Mouse (Mus musculus): ENCODE results near the gene Ergic1. TPM values are rescaled to one million over a fixed set of nuclear protein-coding genes. Genes with fewer than 3 reads are reported as not detected.

Gene Ergic1
- polyA plus RNA-seq, 1 experiment from 2014 or later, result 48.6 TPM

- Histone ChIP-seq H3K4me3 (ENCODE audit: low read depth, low read length) (no peak overlapping the region), H3K9me3 (ENCODE audit: control insufficient read depth) (no peaks in the 10 kb centered on the region), H3K9ac (ENCODE audit: low read depth, low read length) (no peak overlapping the region), H3K27me3 (replicated peaks; ENCODE audit: control insufficient read depth, insufficient read depth, low read length) (no peaks in the 10 kb centered on the region), H3K27ac (ENCODE audit: low read depth, low read length) (no peak overlapping the region), H3K36me3 (ENCODE audit: control insufficient read depth, insufficient read depth) (peaks cover 13% of the 10 kb centered on the region), H3K4me2 (replicated peaks; ENCODE audit: low read depth) (no peak overlapping the region), H3K4me1 (replicated peaks; ENCODE audit: control insufficient read depth, insufficient read depth, low read length) (peaks cover 7% of the 10 kb centered on the region; the same call in 1 of the 2 replicates)
- 84% methylated on average over 6 of the region's 6 CpGs for WGBS
- no peak for TF ChIP-seq CTCF (IDR thresholded peaks at IDR 0.05; ENCODE audit: low read depth)
- ATAC-seq, result no peak
Observed at GRCm38 (mm10) chr17:26614286-26614685, 53.0 kb downstream of the Ergic1 start.

DNA sequence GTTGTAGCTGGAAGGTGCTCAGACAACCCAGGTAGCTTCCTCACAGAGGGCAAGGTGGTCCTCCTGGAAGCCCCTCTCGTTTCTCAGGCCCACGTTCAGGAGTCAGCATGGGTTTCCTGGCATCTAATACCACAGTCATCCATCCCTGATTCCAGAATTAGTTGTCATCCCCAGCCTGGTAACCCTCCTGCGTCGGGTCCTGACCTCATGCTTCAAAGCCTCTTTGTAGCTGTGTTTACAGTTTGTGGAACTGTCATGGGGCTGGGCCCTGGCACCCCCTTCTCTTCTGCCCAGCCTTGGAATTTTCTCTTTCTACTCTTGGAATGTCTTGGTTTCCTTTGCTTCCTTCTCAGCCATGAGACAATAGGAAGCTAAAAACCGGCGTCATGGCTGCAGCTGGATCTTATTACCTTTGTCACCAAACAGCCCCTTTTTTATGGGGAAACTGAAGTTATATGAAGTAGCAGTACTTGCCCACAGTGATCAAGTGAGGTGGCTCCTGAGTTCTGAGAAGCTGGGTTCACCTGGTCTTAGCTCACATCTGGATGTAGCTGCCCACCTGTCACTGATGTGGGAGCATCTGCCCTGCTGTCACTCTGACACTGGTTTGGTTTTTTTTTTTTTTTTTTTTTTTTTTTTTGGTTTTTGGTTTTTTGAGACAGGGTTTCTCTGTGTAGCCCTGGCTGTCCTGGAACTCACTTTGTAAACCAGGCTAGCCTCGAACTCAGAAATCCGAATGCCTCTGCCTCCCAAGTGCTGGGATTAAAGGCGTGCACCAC is 53.6 kb downstream of the Ergic1 start:
- H3K4me2 ChIP-seq (replicated peaks; ENCODE audit: low read depth), result no peak overlapping the region
- ATAC-seq, result no peak
- 76% methylated on average over 9 of the region's 9 CpGs for WGBS
- no peaks in the 10 kb centered on the region for H3K27me3 ChIP-seq (replicated peaks; ENCODE audit: control insufficient read depth, insufficient read depth, low read length)
- H3K36me3 ChIP-seq (ENCODE audit: control insufficient read depth, insufficient read depth), result peaks cover 8% of the 10 kb centered on the region; the same call in 1 of the 2 replicates
- no peak overlapping the region for H3K9ac ChIP-seq (ENCODE audit: low read depth, low read length)
- H3K9me3 ChIP-seq (ENCODE audit: control insufficient read depth), result no peaks in the 10 kb centered on the region
- H3K27ac ChIP-seq (ENCODE audit: low read depth, low read length), result peak overlapping the region; percentile 28; the same call in 1 of the 2 replicates
- no peak overlapping the region for H3K4me3 ChIP-seq (ENCODE audit: low read depth, low read length)
- TF ChIP-seq CTCF (IDR thresholded peaks at IDR 0.05; ENCODE audit: low read depth), result no peak
- H3K4me1 ChIP-seq (replicated peaks; ENCODE audit: control insufficient read depth, insufficient read depth, low read length), result peaks cover 7% of the 10 kb centered on the region; the same call in 1 of the 2 replicates

- 42% methylated on average over 2 of the region's 2 CpGs for WGBS
- peaks cover 7% of the 10 kb centered on the region; the same call in 1 of the 2 replicates for H3K36me3 ChIP-seq (ENCODE audit: control insufficient read depth, insufficient read depth)
- no peaks in the 10 kb centered on the region for H3K9me3 ChIP-seq (ENCODE audit: control insufficient read depth)
- no peak overlapping the region for H3K9ac ChIP-seq (ENCODE audit: low read depth, low read length)
- peak overlapping the region; percentile 82 for H3K27ac ChIP-seq (ENCODE audit: low read depth, low read length)
- peak; percentile 99 for ATAC-seq
- H3K4me2 ChIP-seq (replicated peaks; ENCODE audit: low read depth), result no peak overlapping the region
- peaks cover 7% of the 10 kb centered on the region; the same call in 1 of the 2 replicates for H3K4me1 ChIP-seq (replicated peaks; ENCODE audit: control insufficient read depth, insufficient read depth, low read length)
- H3K27me3 ChIP-seq (replicated peaks; ENCODE audit: control insufficient read depth, insufficient read depth, low read length), result no peaks in the 10 kb centered on the region
- TF ChIP-seq CTCF (IDR thresholded peaks at IDR 0.05; ENCODE audit: low read depth), result no peak
- H3K4me3 ChIP-seq (ENCODE audit: low read depth, low read length), result no peak overlapping the region
Observed at GRCm38 (mm10) chr17:26616696-26617095, 55.4 kb downstream of the Ergic1 start.

GRCm38 (mm10) chr17:26618498-26618897 is 57.2 kb downstream of the Ergic1 start:
- H3K4me1 ChIP-seq (replicated peaks; ENCODE audit: control insufficient read depth, insufficient read depth, low read length), result peaks cover 7% of the 10 kb centered on the region; the same call in 1 of the 2 replicates
- no peak overlapping the region for H3K4me2 ChIP-seq (replicated peaks; ENCODE audit: low read depth)
- no peak for ATAC-seq
- WGBS, result 71% methylated on average over 5 of the region's 5 CpGs
- no peaks in the 10 kb centered on the region for H3K27me3 ChIP-seq (replicated peaks; ENCODE audit: control insufficient read depth, insufficient read depth, low read length)
- no peak overlapping the region for H3K4me3 ChIP-seq (ENCODE audit: low read depth, low read length)
- TF ChIP-seq CTCF (IDR thresholded peaks at IDR 0.05; ENCODE audit: low read depth), result no peak
- H3K36me3 ChIP-seq (ENCODE audit: control insufficient read depth, insufficient read depth), result peaks cover 7% of the 10 kb centered on the region; the same call in 1 of the 2 replicates
- peak overlapping the region; percentile 35; the same call in 1 of the 2 replicates for H3K27ac ChIP-seq (ENCODE audit: low read depth, low read length)
- H3K9me3 ChIP-seq (ENCODE audit: control insufficient read depth), result no peaks in the 10 kb centered on the region
- H3K9ac ChIP-seq (ENCODE audit: low read depth, low read length), result no peak overlapping the region

- H3K4me1 ChIP-seq (replicated peaks; ENCODE audit: control insufficient read depth, insufficient read depth, low read length), result peaks cover 7% of the 10 kb centered on the region; the same call in 1 of the 2 replicates
- no peak overlapping the region for H3K4me3 ChIP-seq (ENCODE audit: low read depth, low read length)
- no peak overlapping the region for H3K27ac ChIP-seq (ENCODE audit: low read depth, low read length)
- TF ChIP-seq CTCF (IDR thresholded peaks at IDR 0.05; ENCODE audit: low read depth), result no peak
- H3K9me3 ChIP-seq (ENCODE audit: control insufficient read depth), result no peaks in the 10 kb centered on the region
- no peak for ATAC-seq
- peaks cover 9% of the 10 kb centered on the region; the same call in 1 of the 2 replicates for H3K36me3 ChIP-seq (ENCODE audit: control insufficient read depth, insufficient read depth)
- H3K9ac ChIP-seq (ENCODE audit: low read depth, low read length), result no peak overlapping the region
- 86% methylated on average over 6 of the region's 6 CpGs for WGBS
- no peaks in the 10 kb centered on the region for H3K27me3 ChIP-seq (replicated peaks; ENCODE audit: control insufficient read depth, insufficient read depth, low read length)
- no peak overlapping the region for H3K4me2 ChIP-seq (replicated peaks; ENCODE audit: low read depth)
Observed at GRCm38 (mm10) chr17:26619577-26619976, 58.3 kb downstream of the Ergic1 start.

DNA sequence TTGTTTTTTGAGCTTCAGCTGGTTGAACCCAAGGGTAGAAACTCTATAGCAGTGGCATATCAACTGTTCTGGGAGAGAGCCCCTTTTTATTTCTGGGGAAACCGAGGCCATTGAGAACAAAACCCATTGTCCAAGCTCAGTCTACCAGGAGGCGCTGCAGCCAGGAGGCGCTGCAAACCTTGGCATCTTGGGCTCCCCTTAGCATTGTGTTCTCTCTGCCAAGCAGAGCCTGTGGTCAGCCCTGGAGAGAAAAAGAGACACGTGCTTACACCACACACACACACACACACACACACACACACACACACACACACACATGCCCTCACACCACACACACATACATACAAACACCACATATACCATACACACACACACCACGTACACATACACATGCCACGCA is 59.0 kb downstream of the Ergic1 start:
- H3K4me2 ChIP-seq (replicated peaks; ENCODE audit: low read depth), result no peak overlapping the region
- 88% methylated on average over 6 of the region's 6 CpGs for WGBS
- TF ChIP-seq CTCF (IDR thresholded peaks at IDR 0.05; ENCODE audit: low read depth), result peak; percentile 24; the same call in 1 of the 2 replicates
- no peaks in the 10 kb centered on the region for H3K9me3 ChIP-seq (ENCODE audit: control insufficient read depth)
- H3K9ac ChIP-seq (ENCODE audit: low read depth, low read length), result no peak overlapping the region
- H3K4me3 ChIP-seq (ENCODE audit: low read depth, low read length), result no peak overlapping the region
- peaks cover 7% of the 10 kb centered on the region; the same call in 1 of the 2 replicates for H3K4me1 ChIP-seq (replicated peaks; ENCODE audit: control insufficient read depth, insufficient read depth, low read length)
- H3K27me3 ChIP-seq (replicated peaks; ENCODE audit: control insufficient read depth, insufficient read depth, low read length), result no peaks in the 10 kb centered on the region
- H3K36me3 ChIP-seq (ENCODE audit: control insufficient read depth, insufficient read depth), result peaks cover 15% of the 10 kb centered on the region; the same call in 1 of the 2 replicates
- ATAC-seq, result no peak
- H3K27ac ChIP-seq (ENCODE audit: low read depth, low read length), result no peak overlapping the region

All from intestine, postnatal 0 days (tissue).